Mouse (Mus musculus): ENCODE results near the gene Wdfy2.
"Not testable (repeated sequence)": the region's sequence is repeated elsewhere in the genome, so short reads cannot be mapped to it uniquely, and the experiment has no call there.

Gene Wdfy2

GRCm38 (mm10) chr14:62837641-62838252 lies at the start of gene Wdfy2:
TSS of gene Wdfy2 (plus strand) at chr14:62837678.
- DNase-seq, result no peak

GRCm38 (mm10) chr14:62789282-62789681 lies 48.2 kb upstream of the Wdfy2 start:
- DNase-seq, result no peak

DNA sequence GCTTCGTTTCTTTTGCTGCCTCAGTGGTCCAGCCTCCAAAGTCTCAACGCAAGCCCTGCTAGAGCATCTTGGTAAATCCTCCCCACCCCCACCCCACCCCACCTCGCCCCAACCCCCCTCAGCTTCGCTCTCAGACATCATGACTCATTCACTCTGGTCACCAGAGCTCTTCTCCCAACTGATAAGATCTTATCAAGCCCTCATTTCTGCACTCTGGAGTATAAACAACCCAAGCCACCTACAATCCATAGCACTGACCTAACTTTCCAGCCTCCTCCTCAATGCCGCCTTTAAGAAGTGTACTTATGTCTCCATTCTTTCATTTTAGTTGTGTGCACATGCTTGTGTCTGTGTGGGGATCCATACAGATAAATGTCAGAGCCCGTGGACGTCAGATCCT lies 41.8 kb upstream of the Wdfy2 start:
- no peak for DNase-seq

- no peak for DNase-seq
Observed at GRCm38 (mm10) chr14:62798608-62799101, 38.8 kb upstream of the Wdfy2 start.

DNA sequence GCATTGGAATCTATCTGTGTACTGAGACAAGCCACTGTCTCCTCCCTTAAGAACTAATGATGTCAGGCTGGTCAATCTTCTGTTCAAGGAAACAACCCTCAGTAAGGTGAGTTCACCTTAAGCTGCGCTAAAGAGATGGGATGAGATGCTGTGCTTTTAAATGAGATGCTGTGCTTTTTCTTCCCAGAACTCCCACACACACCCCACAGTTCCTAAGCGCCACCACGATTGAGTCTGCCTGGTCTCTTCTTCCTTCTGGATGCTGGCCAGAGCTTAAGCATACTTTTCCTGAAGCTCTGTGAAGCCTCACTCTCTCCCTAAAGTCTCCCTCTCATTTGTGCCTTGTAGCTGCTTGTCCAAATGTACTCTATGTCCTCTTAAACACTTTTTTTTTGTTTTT lies 36.7 kb upstream of the Wdfy2 start:
- DNase-seq, result peak; percentile 75

DNA sequence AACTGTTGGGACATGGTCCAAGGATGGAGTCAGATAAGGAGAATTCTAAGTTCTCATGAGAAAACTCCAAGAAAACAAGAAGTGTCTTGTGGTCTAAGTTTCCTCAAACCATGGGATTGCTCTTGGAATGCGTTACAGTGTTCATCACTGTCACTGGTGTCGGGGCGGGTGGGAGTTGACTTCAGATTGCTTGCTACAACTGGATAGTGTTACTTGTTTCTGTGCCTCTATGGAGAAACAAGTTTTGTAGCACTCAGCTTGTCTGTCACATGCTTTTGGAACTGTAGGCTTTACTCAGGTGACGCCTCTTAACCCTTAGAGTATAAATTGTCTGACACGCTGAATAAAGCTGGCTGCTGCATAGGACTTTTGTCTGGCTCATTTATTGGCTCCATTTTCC lies 34.3 kb upstream of the Wdfy2 start:
- no peak for DNase-seq

DNA sequence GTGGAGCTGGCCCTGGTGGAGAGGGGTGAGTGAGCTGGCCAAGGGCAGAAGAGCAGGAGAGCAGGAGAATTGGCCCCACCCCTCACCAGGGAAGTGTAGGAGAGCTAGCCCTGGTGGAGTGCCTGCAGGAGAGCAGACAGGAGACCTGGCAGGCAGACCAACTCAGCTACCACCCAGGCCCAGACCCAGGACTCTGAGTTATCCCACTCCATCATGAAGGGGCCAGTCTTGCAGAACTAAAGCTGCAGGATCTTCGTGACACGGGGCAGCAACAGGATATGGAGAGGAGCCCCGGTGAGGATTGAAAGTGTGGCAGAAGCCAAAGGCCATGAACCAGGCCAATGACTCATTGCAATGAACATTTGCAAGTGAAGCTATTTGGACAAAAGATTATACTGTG lies 30.6 kb upstream of the Wdfy2 start:
- DNase-seq, result no peak

DNA sequence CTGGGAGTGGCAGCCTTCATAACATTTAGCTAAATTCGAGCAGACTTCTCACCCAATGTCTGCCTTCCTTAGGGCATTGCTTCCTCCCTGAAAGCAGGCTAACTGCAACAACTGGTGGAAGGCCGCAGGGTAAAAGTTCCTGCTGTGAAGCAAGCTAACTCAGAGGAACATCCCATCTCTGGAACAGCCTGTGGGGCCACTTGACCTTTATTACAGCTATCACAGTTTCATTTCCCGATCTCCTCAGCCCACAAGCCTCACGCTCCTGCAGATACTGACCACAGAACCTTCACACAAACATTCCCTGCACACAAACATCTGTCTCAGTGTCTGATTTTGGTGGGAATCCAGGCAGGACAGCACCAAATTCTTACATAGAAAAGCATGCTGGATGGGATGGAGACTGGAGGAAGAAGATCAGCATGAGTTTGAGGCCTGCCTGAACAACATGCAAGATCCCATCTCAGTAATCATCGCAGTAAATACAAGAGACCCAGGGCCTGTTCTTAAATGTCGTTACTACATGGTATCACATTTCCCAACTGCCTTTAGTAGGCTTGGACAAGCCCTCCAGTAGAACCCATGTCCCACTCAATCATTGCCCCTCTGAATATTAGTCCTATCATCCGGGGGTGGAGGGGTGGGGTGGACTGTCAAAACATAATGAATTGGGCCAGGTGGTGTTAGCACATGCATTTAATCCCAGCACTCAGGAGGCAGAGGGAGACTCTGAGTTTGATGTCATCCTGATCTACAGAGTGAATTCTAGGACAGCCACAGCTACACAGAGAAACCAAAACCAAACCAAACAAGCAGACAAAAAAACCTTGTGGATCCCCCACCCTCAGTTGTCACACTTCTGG lies 28.6 kb upstream of the Wdfy2 start:
- DNase-seq, result no peak

GRCm38 (mm10) chr14:62812765-62813164 lies 24.7 kb upstream of the Wdfy2 start:
- DNase-seq, result peak; percentile 76

DNA sequence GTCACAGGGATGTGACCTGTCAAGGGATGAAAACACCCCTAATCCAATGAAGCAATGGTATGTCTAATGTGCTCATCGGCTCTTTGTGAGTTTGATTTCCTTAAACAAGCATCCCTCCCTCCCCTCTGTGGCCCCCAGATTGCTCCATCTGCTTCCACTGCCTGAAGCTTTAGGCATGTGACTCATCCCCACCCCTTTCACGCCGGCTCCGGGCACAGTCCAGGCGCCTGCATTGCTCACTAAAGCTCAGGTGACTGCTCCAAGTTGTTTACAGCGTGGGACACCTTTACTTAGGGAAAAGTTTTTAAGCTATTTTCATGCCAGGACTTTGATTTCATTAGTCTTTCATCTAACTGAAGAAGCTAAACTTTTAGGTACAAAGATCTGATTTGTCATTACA lies 22.9 kb upstream of the Wdfy2 start:
- no peak for DNase-seq

- no peak for DNase-seq
Observed at GRCm38 (mm10) chr14:62816827-62817226, 20.7 kb upstream of the Wdfy2 start.

DNA sequence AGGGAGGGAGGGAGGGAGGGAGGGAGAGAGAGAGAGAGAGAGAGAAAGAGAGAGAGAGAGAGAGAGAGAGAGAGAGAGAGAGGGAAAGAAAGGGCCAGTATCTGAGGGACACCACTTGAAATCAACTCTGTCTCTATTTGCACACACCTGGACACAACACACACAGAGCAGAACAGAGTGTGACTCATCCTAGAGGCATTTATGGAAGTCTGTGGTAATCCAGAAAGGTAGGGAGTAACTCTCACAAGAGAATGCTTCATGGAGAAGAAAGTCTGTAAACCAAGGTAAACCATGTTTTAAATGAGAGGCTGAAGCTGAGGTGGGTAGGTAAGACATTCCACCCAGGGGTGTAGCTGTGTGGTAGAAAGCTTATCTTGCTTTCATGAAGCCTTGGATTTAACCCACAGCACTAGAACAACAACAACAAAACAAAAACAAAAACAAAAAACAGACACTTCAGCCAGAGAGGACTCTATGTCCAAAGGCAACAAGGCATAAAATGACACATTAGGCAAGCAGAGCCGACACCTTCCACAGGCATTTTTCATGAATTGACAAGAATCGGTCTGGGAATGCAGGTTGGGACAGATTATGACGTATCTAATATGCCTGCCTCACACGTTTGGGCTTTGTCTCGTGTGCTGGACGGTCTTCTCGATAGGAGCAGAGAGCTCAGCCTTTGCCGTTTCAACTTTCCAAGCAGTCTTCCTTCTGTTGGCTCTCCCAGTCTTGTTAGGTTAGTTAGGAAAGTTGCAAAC lies 11.7 kb upstream of the Wdfy2 start:
- DNase-seq, result no peak

DNA sequence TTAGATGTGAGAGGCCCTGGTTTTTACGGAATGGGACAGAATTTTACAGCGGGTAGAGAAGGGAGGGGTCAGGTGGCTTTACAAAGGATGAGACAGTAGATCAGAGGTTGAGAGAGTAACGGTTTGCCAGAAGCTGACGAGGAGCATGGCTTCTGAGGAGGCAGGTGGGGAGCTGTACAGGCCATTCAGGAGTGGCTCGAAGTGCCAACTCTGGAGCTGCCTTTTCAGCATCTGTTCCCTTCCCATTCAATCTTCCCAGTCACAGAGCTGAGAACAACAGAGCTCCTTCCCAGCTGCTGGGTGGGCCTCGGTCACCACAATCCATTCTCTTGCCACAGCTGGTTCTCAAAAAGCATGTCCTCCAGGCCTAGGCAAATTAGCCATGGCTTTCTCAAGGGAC lies 8.2 kb upstream of the Wdfy2 start:
- no peak for DNase-seq

DNA sequence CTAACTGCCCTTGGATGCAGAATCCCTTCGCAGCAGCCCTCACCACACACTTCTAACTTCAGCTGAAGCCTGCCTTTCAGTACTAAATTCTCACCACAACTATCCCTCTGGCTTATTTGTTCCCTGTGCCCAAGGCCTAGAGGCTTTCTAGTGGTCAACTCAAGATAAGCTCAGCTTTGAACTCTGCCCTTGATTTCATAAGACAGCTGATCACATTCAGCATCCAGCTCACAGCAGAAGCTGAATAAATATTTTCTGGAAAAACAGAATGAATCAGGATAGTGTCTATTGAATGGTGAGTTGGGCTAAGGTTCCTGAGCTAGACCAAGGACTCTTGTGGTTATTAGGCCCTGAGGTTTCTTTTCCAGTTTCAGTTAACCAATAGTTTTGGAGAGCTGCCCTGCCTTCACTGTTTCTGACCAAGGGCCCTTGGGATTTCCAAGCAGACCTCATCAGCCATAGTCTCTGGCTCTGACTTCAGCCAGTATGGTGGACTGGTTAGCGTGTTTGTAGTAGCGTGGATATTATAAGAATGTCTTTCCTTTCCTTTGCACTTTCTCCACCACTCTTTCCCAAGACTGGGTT lies 5.7 kb upstream of the Wdfy2 start:
- DNase-seq, result no peak

- DNase-seq, result no peak
Observed at GRCm38 (mm10) chr14:62833036-62833435, 4.4 kb upstream of the Wdfy2 start.

DNA sequence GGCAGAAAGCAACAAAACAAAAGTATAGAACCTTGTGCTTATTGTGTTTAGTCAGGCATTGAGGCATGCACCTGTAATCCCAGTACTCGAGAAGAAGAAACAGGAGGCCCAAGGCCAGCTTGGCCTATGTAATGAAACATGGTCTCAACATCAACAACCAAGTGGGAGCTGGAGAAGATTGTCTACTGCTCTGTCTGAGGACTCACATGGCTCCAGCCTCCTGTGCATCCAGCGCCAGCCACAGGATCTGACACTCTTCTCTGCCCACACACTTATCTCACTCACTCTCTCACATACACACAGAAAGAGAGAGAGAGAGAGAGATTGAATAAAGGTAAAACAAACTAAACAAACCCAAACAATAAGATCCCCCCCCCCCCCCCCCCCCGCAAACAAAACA lies 3.9 kb upstream of the Wdfy2 start:
- DNase-seq, result peak; percentile 63

- not testable (repeated sequence) for DNase-seq
Observed at GRCm38 (mm10) chr14:62835737-62836136, 1.7 kb upstream of the Wdfy2 start.

- peak; percentile 99 for DNase-seq
Observed at GRCm38 (mm10) chr14:62836926-62837640, 395 bp upstream of the Wdfy2 start.

- no peak for DNase-seq
Observed at GRCm38 (mm10) chr14:62838336-62838735, 858 bp downstream of the Wdfy2 start.

GRCm38 (mm10) chr14:62841726-62842125 lies 4.2 kb downstream of the Wdfy2 start:
- DNase-seq, result no peak

DNA sequence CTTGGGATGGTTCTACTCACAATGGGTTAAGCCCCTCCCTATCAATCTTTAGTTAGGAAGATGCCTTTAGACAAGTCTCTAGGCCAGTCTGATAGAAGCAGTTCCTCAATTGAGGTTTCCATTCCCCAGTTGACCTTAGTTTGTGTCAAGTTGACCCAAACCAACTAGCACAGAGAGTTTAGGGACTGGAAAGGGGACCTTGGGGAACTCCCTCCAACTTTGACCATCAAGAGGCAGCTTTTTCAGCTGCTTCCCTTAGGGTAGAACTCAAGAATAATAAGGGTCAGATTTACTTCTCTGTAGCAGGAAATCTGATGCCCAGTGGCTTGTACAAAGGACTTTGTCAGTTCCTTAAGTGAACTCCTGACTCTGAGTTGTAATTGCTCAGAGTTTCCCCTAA lies 5.0 kb downstream of the Wdfy2 start:
- no peak for DNase-seq

- no peak for DNase-seq
Observed at GRCm38 (mm10) chr14:62842976-62843375, 5.5 kb downstream of the Wdfy2 start.
